Comparison of ENCODE assay signal across 7 mouse cellular contexts in genomic region chr12:54729140-54730059, GRCm38 (mm10). TPM values are rescaled to one million over a fixed set of nuclear protein-coding genes. Genes with fewer than 3 reads are reported as not detected.
DNase-seq lines count a peak whose midpoint lies in the region; ATAC-seq lines count a peak whose summit lies in the region.
"Not testable (repeated sequence)": the region's sequence is repeated elsewhere in the genome, so short reads cannot be mapped to it uniquely, and the experiment has no call there.

No protein-coding gene starts in this region.

- H3K4me3 ChIP-seq in embryonic facial prominence, embryonic 14.5 days (ENCODE audit: low read depth, low read length); hindbrain, embryonic 12.5 days; kidney, embryonic 14.5 days (ENCODE audit: low read length); liver, embryonic 13.5 days (replicated peaks); neural tube, embryonic 13.5 days: not testable (repeated sequence)

- not testable (repeated sequence) for H3K4me2 ChIP-seq in embryonic facial prominence, embryonic 14.5 days (ENCODE audit: low read depth, low read length); hindbrain, embryonic 12.5 days (replicated peaks); kidney, embryonic 14.5 days (replicated peaks; ENCODE audit: low read depth, low read length); liver, embryonic 13.5 days; neural tube, embryonic 13.5 days

- peak; percentile 90 for ATAC-seq in embryonic facial prominence, embryonic 14.5 days (ENCODE audit: low read depth)
- peak; percentile 94 for ATAC-seq in frontal cortex, adult (ENCODE audit: low TSS enrichment)
- ATAC-seq in hindbrain, embryonic 12.5 days (ENCODE audit: low FRiP score) = peak; percentile 93
- peak; percentile 94 for ATAC-seq in kidney, embryonic 14.5 days (ENCODE audit: low FRiP score, low TSS enrichment)
- peak; percentile 86 for ATAC-seq in liver, embryonic 13.5 days (ENCODE audit: low read depth)
- peak; percentile 82 for ATAC-seq in megakaryocyte-erythroid progenitor cell, adult 5-6 weeks (replicated peaks; ENCODE audit: low FRiP score, low TSS enrichment, poor library complexity, severe bottlenecking)
- ATAC-seq in neural tube, embryonic 13.5 days (ENCODE audit: low read depth) = peak; percentile 92

- H3K9ac ChIP-seq in embryonic facial prominence, embryonic 14.5 days (ENCODE audit: low read depth, low read length); hindbrain, embryonic 12.5 days; kidney, embryonic 14.5 days (ENCODE audit: low read depth, low read length); liver, embryonic 13.5 days; neural tube, embryonic 13.5 days: not testable (repeated sequence)

- not testable (repeated sequence) for H3K9me3 ChIP-seq in embryonic facial prominence, embryonic 14.5 days (ENCODE audit: control insufficient read depth, low read length); hindbrain, embryonic 12.5 days (replicated peaks); kidney, embryonic 14.5 days (ENCODE audit: control insufficient read depth, low read length); liver, embryonic 13.5 days (replicated peaks); neural tube, embryonic 13.5 days

- H3K4me1 ChIP-seq in embryonic facial prominence, embryonic 14.5 days (ENCODE audit: control insufficient read depth, insufficient read depth, low read length); hindbrain, embryonic 12.5 days; kidney, embryonic 14.5 days (ENCODE audit: control insufficient read depth, insufficient read depth, low read length); liver, embryonic 13.5 days (replicated peaks); neural tube, embryonic 13.5 days (replicated peaks): not testable (repeated sequence)

- not testable (repeated sequence) for H3K27ac ChIP-seq in embryonic facial prominence, embryonic 14.5 days (replicated peaks; ENCODE audit: low read depth, low read length); hindbrain, embryonic 12.5 days; kidney, embryonic 14.5 days (ENCODE audit: low read depth, low read length); liver, embryonic 13.5 days; neural tube, embryonic 13.5 days (replicated peaks)

- not testable (repeated sequence) for H3K36me3 ChIP-seq in embryonic facial prominence, embryonic 14.5 days (ENCODE audit: control insufficient read depth, insufficient read depth, low read length); hindbrain, embryonic 12.5 days; kidney, embryonic 14.5 days (ENCODE audit: control insufficient read depth, insufficient read depth, low read length); liver, embryonic 13.5 days; neural tube, embryonic 13.5 days

- not testable (repeated sequence) for DNase-seq in embryonic facial prominence, embryonic 14.5 days (ENCODE audit: low spot score); liver, embryonic 13.5 days

- H3K27me3 ChIP-seq in embryonic facial prominence, embryonic 14.5 days (replicated peaks; ENCODE audit: control insufficient read depth, insufficient read depth, low read length); hindbrain, embryonic 12.5 days; kidney, embryonic 14.5 days (ENCODE audit: control insufficient read depth, insufficient read depth, low read length); liver, embryonic 13.5 days; neural tube, embryonic 13.5 days: not testable (repeated sequence)

- no CpG with 5 or more reads among the region's 56 CpGs for WGBS in embryonic facial prominence, embryonic 14.5 days
- no CpG with 5 or more reads among the region's 56 CpGs for WGBS in hindbrain, embryonic 12.5 days
- WGBS in kidney, embryonic 14.5 days = no CpG with 5 or more reads among the region's 56 CpGs
- WGBS in liver, embryonic 13.5 days (ENCODE audit: insufficient replicate concordance) = no CpG with 5 or more reads among the region's 56 CpGs
- no CpG with 5 or more reads among the region's 56 CpGs for WGBS in neural tube, embryonic 13.5 days

RNA-seq across cellular contexts. Expression of gene Eapp, which starts 33.7 kb away (rescaled TPM):
- 59.0 and 63.2 TPM in 2 replicates for polyA plus RNA-seq in embryonic facial prominence, embryonic 14.5 days (2014; fragmentation: Nextera tagmentation; extraction: Ambion mirVana)
- polyA plus RNA-seq in hindbrain, embryonic 12.5 days (2016; fragmentation: Nextera tagmentation; extraction: Ambion mirVana) = 79.8 and 85.3 TPM in 2 replicates
- 59.9 and 80.3 TPM in 2 replicates for polyA plus RNA-seq in kidney, embryonic 14.5 days (2014; fragmentation: Nextera tagmentation; extraction: Ambion mirVana)
- polyA plus RNA-seq in liver, embryonic 13.5 days (2015; fragmentation: Nextera tagmentation; extraction: Ambion mirVana) = 50.0 and 50.3 TPM in 2 replicates
- total RNA-seq in megakaryocyte-erythroid progenitor cell, adult 5-6 weeks (2014; fragmentation: Nextera tagmentation) = 34.3 and 65.4 TPM in 2 replicates
- 71.3 and 79.8 TPM in 2 replicates for total RNA-seq in megakaryocyte-erythroid progenitor cell, adult 5-6 weeks (2017)
- 83.4 and 87.1 TPM in 2 replicates for polyA plus RNA-seq in neural tube, embryonic 13.5 days (2015; fragmentation: Nextera tagmentation; extraction: Ambion mirVana)
